Mouse (Mus musculus) intestine, embryonic 14.5 days (tissue): ENCODE results near the gene Rpl15. TPM values are rescaled to one million over a fixed set of nuclear protein-coding genes. Genes with fewer than 3 reads are reported as not detected.
"Not testable (repeated sequence)": the region's sequence is repeated elsewhere in the genome, so short reads cannot be mapped to it uniquely, and the experiment has no call there.

ENCODE experiments used
- ATAC-seq: fragments of 200-750 bp; cut with Nextera tagmentation; replicated peaks from 2 replicates; pipeline ENCODE4 v1.8.0; 2017; ENCODE audit warnings: low read depth, moderate number of reproducible peaks, moderate TSS enrichment, moderate library complexity; ENCODE audit not compliant: low FRiP score, low TSS enrichment
- DNase-seq: peaks from one replicate; pipeline ENCODE4 v3.0.0-alpha.2; 2018; ENCODE audit warnings: low spot score
- H3K27ac ChIP-seq: fragments of 300-500 bp; sonication (generic); 2 replicates; pipeline ENCODE4 v1.5.1; 2014; ENCODE audit warnings: low read depth, mild to moderate bottlenecking, control low read depth
- H3K27me3 ChIP-seq: fragments of 300-500 bp; sonication (generic); replicated peaks from 2 replicates; pipeline ENCODE4 v1.6.1; 2014; ENCODE audit warnings: low read length, control low read depth; ENCODE audit not compliant: control insufficient read depth, insufficient read depth
- H3K36me3 ChIP-seq: fragments of 300-500 bp; sonication (generic); 2 replicates; pipeline ENCODE4 v1.6.1; 2014; ENCODE audit warnings: low read length, control low read depth; ENCODE audit not compliant: control insufficient read depth, insufficient read depth
- H3K4me1 ChIP-seq: fragments of 300-500 bp; sonication (generic); replicated peaks from 2 replicates; pipeline ENCODE4 v1.6.1; 2014; ENCODE audit warnings: low read length, control low read depth, mixed read lengths; ENCODE audit not compliant: control insufficient read depth, insufficient read depth
- H3K4me2 ChIP-seq: fragments of 300-500 bp; sonication (generic); 2 replicates; pipeline ENCODE4 v1.6.1; 2014; ENCODE audit warnings: low read length
- H3K4me3 ChIP-seq: fragments of 300-500 bp; sonication (generic); 2 replicates; pipeline ENCODE4 v1.5.1; 2014; ENCODE audit warnings: low read depth, low read length, control low read depth, mixed read lengths
- H3K9ac ChIP-seq: fragments of 300-500 bp; sonication (generic); 2 replicates; pipeline ENCODE4 v1.6.1; 2014; ENCODE audit warnings: mild to moderate bottlenecking, low read length
- H3K9me3 ChIP-seq: fragments of 300-500 bp; sonication (generic); 2 replicates; pipeline ENCODE4 v1.6.1; 2016; ENCODE audit warnings: low read length, control low read depth; ENCODE audit not compliant: control insufficient read depth
- WGBS: fragments of 180-500 bp; shearing (Covaris S2); extraction: QIAGEN DNeasy Blood & Tissue Kit; methylation state at CpG from one replicate; pipeline ENCODE4 v1.1.7; 2014; 5-methylcytosine and 5-hydroxymethylcytosine counted together
- polyA plus RNA-seq: library from polyadenylated mRNA; unstranded; fragments of >200 nt; fragmentation: Nextera tagmentation; extraction: Ambion mirVana; gene quantifications from 2 replicates; pipeline ENCODE4 v1.2.1, GENCODE M21; 2014

The Rpl15 gene
- polyA plus RNA-seq, 1 experiment from 2014 or later, result 537 TPM

DNA sequence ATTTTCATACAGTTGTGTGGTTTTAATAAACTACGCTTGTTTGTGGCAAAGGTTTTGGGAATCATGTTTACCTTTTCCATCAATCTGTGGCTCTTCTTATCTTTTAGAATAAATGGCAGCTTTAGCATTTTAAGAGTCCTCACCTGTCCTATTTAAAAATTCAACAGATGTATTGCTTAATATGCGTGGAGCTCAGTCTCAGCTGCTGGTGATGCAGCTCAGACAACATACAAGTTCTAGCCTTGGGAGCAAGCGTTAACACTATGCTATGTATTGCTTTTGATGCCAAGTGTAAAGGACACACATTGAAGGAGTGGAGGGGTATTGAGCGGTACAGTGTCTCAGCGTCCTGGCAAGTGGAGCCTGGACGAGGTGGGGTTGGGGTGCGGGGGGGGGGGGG, 475 bp upstream of the Rpl15 start:
- no peaks in the 10 kb centered on the region for H3K27me3 ChIP-seq
- peak overlapping the region; percentile 92 for H3K4me3 ChIP-seq
- no peaks in the 10 kb centered on the region for H3K9me3 ChIP-seq
- H3K9ac ChIP-seq, result peak overlapping the region; percentile 69
- no peak for DNase-seq
- WGBS, result 6% methylated on average over 7 of the region's 7 CpGs
- H3K4me2 ChIP-seq, result peak overlapping the region; percentile 71
- peaks cover 26% of the 10 kb centered on the region for H3K36me3 ChIP-seq
- no peak overlapping the region for H3K27ac ChIP-seq
- H3K4me1 ChIP-seq, result peaks cover 7% of the 10 kb centered on the region; the same call in 1 of the 2 replicates
- no peak for ATAC-seq

DNA sequence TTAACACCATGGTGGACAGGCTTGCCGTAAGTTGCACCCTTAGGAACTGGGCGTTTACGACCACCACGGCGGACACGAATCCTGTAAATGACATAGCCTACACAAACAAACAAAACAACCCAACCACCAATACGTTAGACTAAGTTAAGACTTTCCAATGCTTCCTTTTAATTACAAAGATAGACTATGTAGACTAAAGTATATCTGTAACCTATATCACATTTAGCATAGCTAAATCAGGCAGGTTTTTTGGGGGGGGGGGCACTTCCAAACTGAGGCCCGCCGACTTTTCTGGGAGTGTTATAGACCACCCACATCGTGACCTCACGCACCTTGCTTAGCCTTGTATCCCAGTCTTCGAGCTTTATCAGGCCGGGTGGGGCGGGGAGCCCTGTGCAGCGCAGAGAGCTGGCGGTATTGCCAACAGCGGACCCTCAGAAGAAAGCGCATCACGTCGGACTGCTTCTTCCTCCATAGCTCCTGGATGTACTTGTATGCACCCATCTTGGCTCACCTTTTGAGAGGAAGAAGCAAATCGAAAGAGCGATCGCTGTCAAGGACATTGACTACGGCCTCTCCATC, 1.2 kb downstream of the Rpl15 start:
- H3K9me3 ChIP-seq, H3K4me1 ChIP-seq, DNase-seq, H3K27me3 ChIP-seq, ATAC-seq: not testable (repeated sequence)
- H3K9ac ChIP-seq, result peak overlapping the region; percentile 99
- peak overlapping the region; percentile 87 for H3K4me2 ChIP-seq
- peaks cover 28% of the 10 kb centered on the region for H3K36me3 ChIP-seq
- under 1% methylated on average over 19 of the region's 24 CpGs for WGBS
- peak overlapping the region; percentile 80 for H3K27ac ChIP-seq
- H3K4me3 ChIP-seq, result peak overlapping the region; percentile 92

DNA sequence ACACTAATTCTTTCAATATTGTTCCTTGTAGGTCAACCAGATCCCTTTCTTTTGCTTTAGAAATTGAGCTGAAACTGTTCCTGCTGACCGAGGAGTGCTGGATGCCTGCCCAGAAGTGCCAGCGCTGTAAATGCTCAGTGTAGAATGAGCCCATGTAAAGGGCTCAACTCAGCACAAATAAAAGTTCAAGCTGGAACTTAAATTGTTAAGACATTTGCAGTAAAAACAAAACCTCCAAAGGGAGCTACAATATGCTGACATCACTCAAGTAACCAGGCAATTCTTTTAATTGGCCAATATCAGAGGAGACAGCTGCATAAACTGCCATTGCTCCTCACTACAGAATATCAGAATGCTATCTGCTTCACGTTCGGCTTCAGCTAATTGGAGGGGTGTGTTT, 7.8 kb downstream of the Rpl15 start:
- no peak for ATAC-seq
- H3K27ac ChIP-seq, result no peak overlapping the region
- no peak overlapping the region for H3K9ac ChIP-seq

DNA sequence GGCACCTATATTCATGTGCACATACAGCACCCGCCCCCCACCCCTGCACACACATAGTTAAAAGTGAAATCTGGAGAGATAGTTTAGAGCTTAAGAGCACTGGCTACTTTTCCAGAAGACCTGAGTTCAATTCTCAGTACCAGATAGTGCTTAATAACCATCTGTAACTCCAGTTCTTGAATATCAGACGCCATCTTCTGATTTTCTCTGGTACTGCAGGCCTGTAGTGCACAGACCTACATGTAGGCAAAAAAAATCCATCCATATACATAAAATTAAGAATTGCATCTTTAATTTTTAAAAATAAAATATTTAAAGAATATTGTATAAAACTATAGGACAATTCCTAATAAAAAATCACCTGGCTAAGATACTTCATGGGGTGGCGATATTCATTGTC, 10.0 kb downstream of the Rpl15 start:
- WGBS, result 87% methylated on average over 3 of the region's 3 CpGs
- no peak overlapping the region for H3K27ac ChIP-seq
- H3K27me3 ChIP-seq, result no peaks in the 10 kb centered on the region
- DNase-seq, result no peak
- H3K36me3 ChIP-seq, result no peaks in the 10 kb centered on the region
- no peaks in the 10 kb centered on the region for H3K9me3 ChIP-seq
- H3K9ac ChIP-seq, result no peak overlapping the region
- H3K4me1 ChIP-seq, result no peaks in the 10 kb centered on the region
- H3K4me3 ChIP-seq, result no peak overlapping the region
- H3K4me2 ChIP-seq, result no peak overlapping the region
- no peak for ATAC-seq

More for the DNA sequence above, 7.8 kb downstream of the Rpl15 start:
- DNase-seq, result no peak
- WGBS, result 55% methylated on average over 4 of the region's 4 CpGs
- Histone ChIP-seq H3K27me3 (no peaks in the 10 kb centered on the region), H3K4me3 (no peak overlapping the region), H3K9me3 (no peaks in the 10 kb centered on the region), H3K36me3 (peaks cover 19% of the 10 kb centered on the region), H3K4me2 (no peak overlapping the region), H3K4me1 (0 out of 2 replicates have a peak, but pooled peaks cover under 1% of the 10 kb centered on the region)

DNA sequence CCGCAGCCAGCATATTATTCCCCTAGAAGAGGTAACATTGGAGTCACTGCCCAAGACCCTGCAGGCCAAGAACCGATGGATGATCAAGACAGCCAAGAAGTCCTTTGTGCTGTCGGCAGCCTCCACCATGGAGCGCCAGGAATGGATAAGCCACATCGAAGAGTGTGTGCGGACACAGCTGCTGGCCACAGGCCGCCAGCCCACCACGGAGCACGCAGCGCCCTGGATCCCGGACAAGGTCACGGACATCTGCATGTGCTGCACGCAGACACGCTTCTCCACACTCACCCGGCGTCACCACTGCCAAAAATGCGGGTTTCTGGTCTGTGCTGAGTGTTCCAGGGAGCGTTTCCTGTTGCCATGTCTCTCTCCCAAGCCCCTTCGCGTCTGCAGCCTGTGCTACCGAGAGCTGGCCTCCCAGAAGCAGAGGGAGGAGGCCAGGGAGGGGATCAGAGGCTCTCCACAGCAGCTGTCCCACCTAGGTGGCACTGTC, 28.5 kb downstream of the Rpl15 start:
- 84% methylated on average over 21 of the region's 21 CpGs for WGBS

DNA sequence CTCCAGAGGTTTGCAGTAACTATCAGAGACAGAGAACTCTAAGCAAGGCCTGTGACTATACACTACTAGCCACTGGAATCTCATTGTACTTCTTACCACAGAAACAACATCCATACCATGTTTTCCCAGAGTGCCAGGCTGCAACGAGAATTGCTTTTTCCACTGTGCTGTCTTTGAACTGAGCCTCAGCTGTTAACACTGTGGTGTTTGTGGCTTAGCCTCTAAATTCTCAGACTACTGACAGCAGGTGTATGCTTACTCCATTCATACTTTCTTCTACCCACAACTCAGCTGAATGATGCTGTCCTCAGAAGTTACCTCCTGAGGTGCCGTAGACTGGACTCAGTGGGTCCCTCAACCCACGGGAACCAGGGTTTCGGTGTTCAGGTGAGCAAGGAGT, 29.4 kb downstream of the Rpl15 start:
- Histone ChIP-seq H3K4me2 (no peak overlapping the region), H3K9me3 (0 out of 2 replicates have a peak, but pooled peaks cover 3% of the 10 kb centered on the region), H3K9ac (no peak overlapping the region), H3K27me3 (no peaks in the 10 kb centered on the region), H3K4me3 (no peak overlapping the region), H3K4me1 (no peaks in the 10 kb centered on the region), H3K27ac (no peak overlapping the region), H3K36me3 (no peaks in the 10 kb centered on the region)
- WGBS, result 89% methylated on average over 4 of the region's 4 CpGs
- ATAC-seq (no peak), DNase-seq (no peak)

More for the DNA sequence above, 28.5 kb downstream of the Rpl15 start:
- Histone ChIP-seq H3K9ac (no peak overlapping the region), H3K36me3 (no peaks in the 10 kb centered on the region), H3K4me3 (no peak overlapping the region), H3K27me3 (no peaks in the 10 kb centered on the region), H3K4me2 (no peak overlapping the region), H3K27ac (no peak overlapping the region), H3K9me3 (0 out of 2 replicates have a peak, but pooled peaks cover 3% of the 10 kb centered on the region), H3K4me1 (no peaks in the 10 kb centered on the region)
- no peak for ATAC-seq
- peak; percentile 29 for DNase-seq

DNA sequence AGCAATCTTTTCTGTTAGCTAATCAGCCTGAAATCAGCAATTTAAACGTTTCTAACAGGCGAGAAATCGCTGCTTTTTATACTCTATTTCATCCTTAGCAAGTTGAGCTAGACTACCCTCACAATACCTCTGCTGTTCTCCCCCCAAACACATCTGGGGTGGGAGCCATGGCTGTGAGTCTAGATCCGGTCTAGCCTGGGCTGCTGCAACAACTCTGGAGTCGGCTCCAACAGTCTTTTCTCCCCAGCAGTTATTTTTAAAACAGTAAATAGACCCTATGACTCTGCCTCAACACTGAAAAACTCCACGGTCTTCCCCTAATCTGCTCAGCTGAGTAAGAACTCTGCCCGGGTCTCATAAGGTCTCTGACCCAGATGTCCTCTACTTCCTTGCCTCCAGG, 31.1 kb downstream of the Rpl15 start:
- H3K27ac ChIP-seq, result no peak overlapping the region
- no peak overlapping the region for H3K9ac ChIP-seq
- H3K4me2 ChIP-seq, result no peak overlapping the region
- H3K4me1 ChIP-seq, result no peaks in the 10 kb centered on the region
- no peaks in the 10 kb centered on the region for H3K36me3 ChIP-seq
- H3K9me3 ChIP-seq, result 0 out of 2 replicates have a peak, but pooled peaks cover 3% of the 10 kb centered on the region
- 64% methylated on average over 7 of the region's 7 CpGs for WGBS
- ATAC-seq (no peak), DNase-seq (no peak)
- H3K4me3 ChIP-seq, result no peak overlapping the region
- no peaks in the 10 kb centered on the region for H3K27me3 ChIP-seq

DNA sequence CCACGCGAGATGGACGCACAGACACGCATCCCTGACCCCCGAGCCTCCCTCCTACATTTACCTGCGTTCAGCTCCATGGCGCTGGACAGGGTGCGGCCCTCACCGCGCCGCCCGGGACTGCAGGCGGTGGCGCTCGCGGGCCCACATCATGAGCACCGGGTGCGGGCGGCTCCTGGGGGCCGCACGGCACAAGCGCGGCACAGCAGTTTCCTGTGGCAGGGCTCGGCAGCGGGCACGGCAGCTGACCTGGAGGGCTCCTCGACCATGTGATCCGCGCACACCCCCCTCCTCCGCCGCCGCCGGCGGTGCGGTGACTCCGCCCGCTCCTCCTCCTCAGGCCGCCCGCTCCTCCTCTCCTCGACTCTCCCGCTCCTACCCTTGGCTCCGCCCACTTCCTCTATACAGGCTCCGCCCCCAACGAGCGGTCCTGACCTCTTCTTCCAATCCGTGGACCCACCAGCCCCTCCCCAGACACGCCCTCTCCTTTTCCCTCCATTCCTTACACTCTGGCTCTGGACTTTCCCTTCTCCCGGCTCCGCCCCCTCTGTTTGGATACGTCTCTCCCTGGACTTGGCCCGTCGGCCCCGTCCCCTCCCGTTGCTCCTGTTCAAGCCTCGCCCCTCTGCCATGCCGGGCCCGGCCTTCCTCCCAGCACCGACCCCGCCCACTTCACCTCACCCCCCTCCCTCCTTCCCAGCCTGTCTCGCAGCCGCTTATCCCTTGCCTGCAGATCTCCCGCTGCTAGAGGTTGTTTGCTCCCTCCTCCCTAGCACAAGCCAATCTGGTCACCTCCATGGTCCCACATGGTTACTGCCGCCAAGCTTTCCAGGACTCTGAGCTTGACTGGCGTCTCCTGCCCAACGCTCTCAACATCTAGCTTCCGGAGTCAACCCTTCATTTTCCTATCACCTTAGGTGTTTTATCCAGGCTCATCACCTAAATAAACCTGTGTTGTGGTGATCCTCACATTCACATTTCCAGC, 32.1 kb downstream of the Rpl15 start, which contains the start of gene Nr1d2:
Gene Nr1d2, minus strand, starts transcription at position 378 of the 982 bp plus-strand sequence.
- ATAC-seq (peak; percentile 94), DNase-seq (peak; percentile 97)
- H3K27me3 ChIP-seq, result no peaks in the 10 kb centered on the region
- under 1% methylated on average over 65 of the region's 66 CpGs for WGBS
- H3K4me1 ChIP-seq, result no peaks in the 10 kb centered on the region
- 0 out of 2 replicates have a peak, but pooled peaks cover 3% of the 10 kb centered on the region for H3K9me3 ChIP-seq
- peak within 1 kb of the TSS; percentile 73 for H3K9ac ChIP-seq
- peak within 1 kb of the TSS; percentile 67 for H3K4me3 ChIP-seq
- H3K36me3 ChIP-seq, result no peaks in the 10 kb centered on the region
- H3K4me2 ChIP-seq, result peak within 1 kb of the TSS; percentile 56
- H3K27ac ChIP-seq, result peak within 1 kb of the TSS; percentile 89
